Mouse (Mus musculus): ENCODE results near the gene BC061212.
"Not testable (repeated sequence)": the region's sequence is repeated elsewhere in the genome, so short reads cannot be mapped to it uniquely, and the experiment has no call there.

BC061212 gene

DNA sequence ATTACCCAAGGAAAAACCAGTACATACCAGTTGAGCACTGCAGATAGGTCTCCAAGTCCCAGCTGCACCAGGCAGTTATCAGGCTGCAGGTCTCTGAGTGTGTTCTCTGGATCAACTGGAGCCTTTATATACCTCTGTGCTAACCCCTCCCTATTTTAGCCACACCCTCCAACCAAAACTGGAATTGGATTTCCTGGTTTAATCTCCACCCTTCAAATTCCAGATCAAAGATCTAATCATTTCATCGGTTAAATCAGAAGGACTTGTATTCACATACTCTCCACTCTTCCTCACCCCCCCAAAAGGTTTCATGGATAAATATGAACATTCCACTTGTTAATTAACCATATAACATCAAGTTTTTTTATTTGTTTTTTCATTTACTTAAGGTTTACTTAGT is at the start of gene BC061212:
Gene BC061212, minus strand, starts transcription at position 101 of the 400 bp plus-strand sequence.
- DNase-seq = not testable (repeated sequence)

DNA sequence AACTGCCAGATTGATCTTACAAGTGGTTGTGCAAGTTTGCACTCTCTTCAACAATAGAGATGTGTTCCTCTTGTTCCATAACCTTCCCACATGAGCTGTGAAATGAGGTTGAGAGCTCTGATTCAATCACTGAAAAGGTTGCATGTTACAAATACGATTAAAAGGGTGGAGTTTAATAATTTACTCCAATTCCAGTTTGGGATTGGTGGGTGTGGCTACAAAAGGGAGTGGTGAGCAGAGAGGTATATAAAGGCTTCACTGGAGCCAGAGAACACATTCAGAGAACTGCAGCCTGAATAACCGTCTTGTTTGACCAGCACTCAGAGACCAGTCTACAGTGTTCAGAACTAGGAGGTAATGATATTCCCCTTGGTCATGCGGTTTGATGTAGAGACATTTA is 5.7 kb upstream of the BC061212 start, which contains the start of gene Gm6351:
Gene Gm6351, plus strand, starts transcription at position 301 of the 400 bp plus-strand sequence.
- DNase-seq = not testable (repeated sequence)
